8 mouse cellular contexts compared by ENCODE assay signal in genomic region chr7:49437901-49438300, GRCm38 (mm10).
DNase-seq lines count a peak whose midpoint lies in the region; ATAC-seq lines count a peak whose summit lies in the region.

No protein-coding gene starts in this region.

- intact Hi-C loops in left cerebral cortex, postnatal 36 days (cut with DNase I) = no loop called here

- DNase-seq in frontal cortex, adult 2 months (ENCODE audit: extremely low spot score in 1 of 2, low spot score in 1 of 2) = peak; percentile 67 to 79
- no peak for DNase-seq in frontal cortex, postnatal 10 days (ENCODE audit: low spot score in 2 of 2)
- DNase-seq in liver = peak; percentile 29
- DNase-seq in liver, embryonic 11.5 days (ENCODE audit: low spot score) = no peak
- DNase-seq in left cerebral cortex, postnatal 36 days (ENCODE audit: low spot score in 2 of 2) = peak; percentile 70 to 73
- DNase-seq in right cerebral cortex, postnatal 36 days (ENCODE audit: low spot score in 2 of 2) = peak; percentile 52 to 58
- DNase-seq in retina, embryonic 14.5 days (ENCODE audit: low spot score) = no peak

- no peak for ATAC-seq in liver, embryonic 11.5 days (replicated peaks; ENCODE audit: low FRiP score)
- no peak for ATAC-seq in hindbrain, embryonic 16.5 days

- WGBS in liver, embryonic 11.5 days = 52% methylated on average over 11 of the region's 11 CpGs
- 49% methylated on average over 11 of the region's 11 CpGs for WGBS in hindbrain, embryonic 16.5 days

- no peaks in the 10 kb centered on the region for H3K27me3 ChIP-seq in liver, embryonic 11.5 days (replicated peaks; ENCODE audit: control insufficient read depth, insufficient read depth, low read length)
- H3K27me3 ChIP-seq in hindbrain, embryonic 16.5 days (replicated peaks; ENCODE audit: control insufficient read depth, insufficient read depth, low read length) = no peaks in the 10 kb centered on the region

- H3K4me2 ChIP-seq in liver, embryonic 11.5 days = no peak overlapping the region
- no peak overlapping the region for H3K4me2 ChIP-seq in hindbrain, embryonic 16.5 days (ENCODE audit: low read length)

- no peaks in the 10 kb centered on the region for H3K9me3 ChIP-seq in liver, embryonic 11.5 days (ENCODE audit: control insufficient read depth, low read length)
- H3K9me3 ChIP-seq in hindbrain, embryonic 16.5 days (ENCODE audit: control insufficient read depth, low read length) = no peaks in the 10 kb centered on the region

- no peak overlapping the region for H3K27ac ChIP-seq in liver, embryonic 11.5 days (ENCODE audit: low read depth, low read length)
- H3K27ac ChIP-seq in hindbrain, embryonic 16.5 days (ENCODE audit: low read depth, low read length) = no peak overlapping the region; the same call in 1 of the 2 replicates

- H3K4me1 ChIP-seq in liver, embryonic 11.5 days (replicated peaks; ENCODE audit: control insufficient read depth, insufficient read depth, low read length) = peaks cover 3% of the 10 kb centered on the region; the same call in 1 of the 2 replicates
- H3K4me1 ChIP-seq in hindbrain, embryonic 16.5 days (ENCODE audit: control insufficient read depth, insufficient read depth, low read depth, low read length) = peaks cover 2% of the 10 kb centered on the region; the same call in 1 of the 2 replicates

- no peak overlapping the region for H3K4me3 ChIP-seq in liver, embryonic 11.5 days (ENCODE audit: low read depth, low read length)
- no peak overlapping the region for H3K4me3 ChIP-seq in hindbrain, embryonic 16.5 days (ENCODE audit: low read length)

- H3K9ac ChIP-seq in liver, embryonic 11.5 days (ENCODE audit: low read depth, low read length) = no peak overlapping the region
- no peak overlapping the region for H3K9ac ChIP-seq in hindbrain, embryonic 16.5 days (ENCODE audit: low read depth, low read length)

- H3K36me3 ChIP-seq in liver, embryonic 11.5 days (ENCODE audit: control insufficient read depth, insufficient read depth, low read length) = no peaks in the 10 kb centered on the region
- no peaks in the 10 kb centered on the region for H3K36me3 ChIP-seq in hindbrain, embryonic 16.5 days (ENCODE audit: control insufficient read depth, insufficient read depth, low read length)

Comparison
In these comparisons a context has a peak if more than half of its experiments do, and no peak if none do; other contexts are left out.
1. DNase-seq: peak in frontal cortex, adult 2 months (2 of 2), liver (single experiment), left cerebral cortex, postnatal 36 days (2 of 2) and right cerebral cortex, postnatal 36 days (2 of 2); none in frontal cortex, postnatal 10 days (0 of 2), liver, embryonic 11.5 days (single experiment) and retina, embryonic 14.5 days (single experiment).